Mouse (Mus musculus) embryo, embryonic 10.5 days (tissue): ENCODE measurements around the gene Macrod2.

Source experiments
- DNase-seq: peaks from one replicate; pipeline ENCODE4 v3.0.0-alpha.2; 2015; ENCODE audit warnings: low spot score

The Macrod2 gene

DNA sequence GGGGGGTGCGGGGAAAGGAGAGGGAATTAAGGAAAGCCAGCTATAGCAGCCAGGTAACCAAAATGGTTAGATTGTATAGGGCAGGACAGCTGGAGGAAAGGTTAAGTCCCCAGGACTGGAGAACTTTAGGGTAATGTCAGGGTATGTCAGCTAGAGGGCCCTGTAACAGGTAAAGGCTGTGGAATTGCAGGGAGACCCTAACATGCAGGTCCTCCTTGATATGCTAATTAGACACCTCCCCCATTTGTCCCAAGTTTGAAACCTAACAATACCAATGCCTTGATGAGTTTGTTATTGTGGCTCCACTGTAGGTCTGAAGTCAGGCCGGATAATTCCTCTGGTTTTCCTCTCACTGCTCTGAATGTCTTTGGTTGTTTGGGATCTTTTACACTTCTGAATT, 1948.9 kb downstream of the Macrod2 start:
- DNase-seq: no peak

DNA sequence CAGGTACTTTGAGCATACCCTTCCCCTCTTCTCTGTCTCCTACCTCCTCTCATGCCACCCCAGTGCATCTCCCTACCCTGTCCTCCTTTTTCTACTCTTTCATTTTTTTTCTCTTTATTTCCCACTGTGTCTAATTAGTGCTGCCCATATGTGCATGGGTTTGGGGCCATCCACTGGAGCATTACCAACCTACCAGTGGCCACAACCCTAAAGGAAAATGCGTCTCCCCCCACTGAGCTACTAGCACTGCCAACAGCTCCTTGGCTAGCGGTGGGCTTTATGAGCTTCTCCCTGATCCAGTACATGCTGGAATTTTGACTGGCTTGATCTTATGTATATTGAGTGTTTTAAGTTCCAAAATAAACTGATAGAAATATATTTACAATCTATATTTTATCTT, 1949.6 kb downstream of the Macrod2 start:
- no peak for DNase-seq

DNA sequence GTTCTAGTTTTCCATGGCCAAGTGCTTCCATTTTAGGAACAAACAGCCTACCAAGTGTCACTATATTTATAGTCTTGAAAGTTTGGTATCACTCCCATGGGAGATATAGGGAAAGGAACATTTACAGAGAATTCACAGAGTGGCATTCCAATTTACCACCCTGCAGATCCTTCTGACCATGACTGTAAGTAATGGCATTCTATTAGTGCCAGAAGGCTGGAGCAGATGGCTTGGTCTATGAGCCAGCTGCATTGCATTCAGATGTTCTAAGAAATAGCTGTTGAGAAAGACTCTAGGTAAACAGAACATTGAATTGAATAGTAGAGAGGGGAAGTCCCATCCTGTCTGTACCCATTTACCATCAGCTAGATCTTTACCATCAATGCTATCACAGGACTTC, 1954.7 kb downstream of the Macrod2 start:
- DNase-seq: no peak

DNA sequence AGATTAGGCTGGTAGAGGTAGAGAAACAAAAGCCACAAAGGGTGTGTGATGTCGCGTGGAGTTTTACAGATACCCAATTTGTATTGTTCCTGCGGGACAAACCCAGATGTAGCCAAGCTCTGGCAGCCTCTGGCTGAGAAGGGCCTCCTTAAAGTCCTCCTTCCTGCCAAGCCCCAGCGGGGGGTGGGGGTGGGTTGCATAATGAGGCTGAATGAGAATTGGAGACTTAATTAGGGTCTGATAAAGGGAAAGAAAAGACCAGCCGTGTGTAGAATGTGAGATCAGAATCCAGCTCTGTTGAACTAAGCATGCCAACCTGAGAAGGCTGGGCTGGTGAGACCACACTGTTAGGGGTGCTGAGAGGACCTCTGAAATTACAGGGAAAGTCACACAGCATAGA, 1967.8 kb downstream of the Macrod2 start:
- DNase-seq: peak; percentile 51

DNA sequence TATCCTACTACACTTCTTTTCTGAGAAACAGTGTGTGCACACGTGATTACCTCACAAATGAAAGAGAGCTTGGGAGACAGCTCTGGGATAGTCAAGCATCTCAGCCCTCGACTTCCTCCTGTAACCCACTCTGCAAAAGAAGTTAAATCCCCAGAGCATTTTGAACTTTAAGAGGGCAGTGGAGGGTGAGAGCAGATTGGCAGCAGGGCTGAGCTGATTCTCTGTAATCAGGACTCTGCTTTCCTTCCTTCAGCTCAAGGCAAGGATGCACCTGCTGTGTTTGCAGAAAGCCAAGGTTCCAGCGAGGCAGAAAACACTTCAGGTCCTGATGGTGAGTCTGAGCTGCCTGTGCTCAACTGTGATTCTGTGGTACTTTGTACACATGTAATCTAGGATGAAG, 1978.9 kb downstream of the Macrod2 start:
- DNase-seq: no peak

DNA sequence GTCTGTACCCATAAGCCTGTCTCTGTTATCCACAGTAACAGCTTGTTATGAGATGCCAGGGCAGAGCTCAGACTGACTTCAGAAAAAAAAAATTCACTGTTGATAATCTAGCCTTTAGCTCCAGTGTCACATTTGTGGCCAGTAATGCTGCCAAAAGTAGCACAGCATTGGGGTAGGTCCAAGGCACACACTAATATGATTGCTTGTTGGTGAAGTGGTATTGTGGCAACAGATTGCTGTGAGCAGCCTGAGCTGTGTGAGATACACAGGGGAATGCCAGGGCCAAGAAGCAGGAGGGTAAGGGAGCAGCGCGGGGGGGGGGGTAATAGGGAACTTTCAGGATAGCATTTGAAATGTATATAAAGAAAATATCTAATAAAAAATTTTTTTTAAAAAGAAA, 1985.5 kb downstream of the Macrod2 start:
- DNase-seq: no peak

DNA sequence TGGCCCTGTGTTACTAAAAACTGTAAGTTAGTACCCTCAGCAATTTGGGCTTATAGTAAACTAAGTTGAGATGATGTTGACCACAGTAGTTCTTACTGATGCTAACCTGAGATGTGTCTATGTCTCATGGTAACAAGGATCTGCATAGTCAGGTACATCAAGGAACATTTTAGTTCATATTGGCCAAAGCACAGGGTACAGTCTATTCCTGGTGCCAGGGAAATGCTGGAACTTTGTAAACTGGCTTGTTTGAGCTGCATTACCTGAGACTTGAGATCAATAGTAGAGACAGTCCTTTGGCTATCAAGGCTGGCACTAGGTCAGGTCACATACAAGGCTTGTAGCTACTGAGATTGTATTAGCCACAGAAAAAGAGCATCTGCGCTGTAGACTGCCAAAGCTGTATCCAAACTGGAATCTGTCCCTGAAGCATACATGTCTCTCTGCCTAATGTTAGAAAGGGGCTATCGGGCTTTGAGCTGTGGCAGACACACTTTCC, 1986.0 kb downstream of the Macrod2 start:
- DNase-seq: no peak

DNA sequence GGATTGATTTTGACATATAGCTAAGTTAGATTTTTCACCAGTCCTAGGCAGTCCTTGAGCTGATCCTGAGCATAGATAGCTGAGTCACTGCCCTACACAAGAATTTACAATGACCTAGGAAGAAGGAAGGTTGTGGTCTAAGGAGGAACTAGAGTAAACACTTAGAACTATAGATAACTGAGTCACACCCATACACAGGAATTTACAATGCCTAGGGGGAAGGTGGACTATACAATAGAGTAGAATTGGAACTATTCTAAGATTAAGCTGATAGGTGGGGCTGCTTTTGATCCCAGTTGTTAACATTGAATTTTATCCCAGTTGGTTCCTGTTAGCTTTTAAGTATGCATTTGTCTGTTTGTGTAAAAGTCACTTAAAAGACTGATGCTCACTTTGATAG, 1998.4 kb downstream of the Macrod2 start:
- no peak for DNase-seq

DNA sequence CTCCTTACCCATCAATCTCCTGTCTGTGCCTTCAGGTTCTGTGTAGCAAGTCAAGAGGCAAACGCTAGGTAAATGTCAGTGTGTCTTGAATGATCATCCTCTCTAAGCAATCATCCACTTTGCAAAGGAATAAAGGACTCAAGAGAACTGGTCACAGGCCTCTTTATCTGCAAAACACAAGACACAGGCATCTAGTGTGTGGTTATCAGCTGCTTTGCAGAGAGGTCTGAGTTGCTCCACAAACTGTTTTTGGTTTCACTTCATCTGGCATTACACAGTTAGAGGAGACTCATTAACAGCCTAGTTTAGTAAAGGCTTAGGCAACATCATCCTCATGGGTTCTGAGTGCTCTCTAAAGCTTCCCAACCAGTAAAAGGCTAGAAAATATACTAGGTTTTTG, 2004.4 kb downstream of the Macrod2 start:
- DNase-seq: no peak

DNA sequence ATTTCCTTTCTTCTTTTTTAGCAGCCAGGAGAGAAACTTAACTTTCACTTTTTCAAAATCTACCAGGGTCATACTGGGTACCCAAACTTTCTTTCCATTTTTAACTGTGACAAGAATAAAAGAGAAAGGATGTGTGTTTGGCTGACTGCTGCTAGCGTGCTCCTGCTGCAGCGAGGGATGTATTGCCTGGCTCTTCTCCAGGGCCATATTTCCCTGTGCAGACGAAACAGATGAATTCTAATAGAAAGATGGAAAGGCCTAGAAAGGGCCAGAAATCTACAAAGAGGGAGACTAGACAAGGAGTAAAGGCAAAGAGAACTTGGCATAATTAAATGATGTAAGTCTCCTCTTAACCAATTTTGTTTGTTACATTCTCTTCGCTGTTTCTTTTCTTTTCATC, 2005.7 kb downstream of the Macrod2 start:
- no peak for DNase-seq

DNA sequence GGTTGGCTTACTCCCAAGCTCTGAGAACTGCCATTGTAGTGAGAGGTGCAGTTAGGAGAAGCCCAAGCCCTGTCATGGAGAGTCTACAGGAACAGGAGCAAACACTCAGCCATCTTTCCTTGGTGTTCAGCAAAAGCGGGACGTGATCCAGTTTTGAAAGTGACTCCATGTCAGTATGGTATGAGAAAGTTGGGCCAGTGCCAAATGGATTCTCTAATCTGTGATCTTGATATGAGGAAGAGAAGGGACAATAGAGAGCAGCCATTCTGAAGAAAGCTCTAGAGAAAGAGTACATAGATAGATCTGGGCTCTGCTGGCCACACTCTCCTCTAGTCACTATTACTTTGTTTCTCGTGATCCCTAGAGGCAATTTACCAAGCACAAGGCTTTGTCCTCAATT, 2006.2 kb downstream of the Macrod2 start:
- no peak for DNase-seq

DNA sequence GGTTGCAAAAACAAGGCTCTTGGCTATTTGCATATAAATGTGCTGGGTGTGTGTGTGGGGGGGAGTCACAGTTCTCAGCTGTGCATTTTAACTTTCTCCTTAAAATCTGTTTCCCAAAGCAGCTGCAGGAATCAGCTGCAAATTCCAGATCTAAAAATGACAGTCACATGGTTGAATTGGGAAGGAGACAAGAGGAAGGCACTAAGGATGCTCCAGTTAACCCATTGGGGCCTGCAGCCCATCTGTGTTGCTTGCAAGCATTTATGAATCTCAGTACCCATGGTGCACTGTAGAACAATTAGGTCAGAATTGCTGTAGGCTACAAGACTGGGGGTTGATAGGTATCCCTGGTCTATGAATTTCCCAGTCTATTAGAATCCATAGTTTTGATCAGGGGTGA, 2008.3 kb downstream of the Macrod2 start:
- DNase-seq: no peak

DNA sequence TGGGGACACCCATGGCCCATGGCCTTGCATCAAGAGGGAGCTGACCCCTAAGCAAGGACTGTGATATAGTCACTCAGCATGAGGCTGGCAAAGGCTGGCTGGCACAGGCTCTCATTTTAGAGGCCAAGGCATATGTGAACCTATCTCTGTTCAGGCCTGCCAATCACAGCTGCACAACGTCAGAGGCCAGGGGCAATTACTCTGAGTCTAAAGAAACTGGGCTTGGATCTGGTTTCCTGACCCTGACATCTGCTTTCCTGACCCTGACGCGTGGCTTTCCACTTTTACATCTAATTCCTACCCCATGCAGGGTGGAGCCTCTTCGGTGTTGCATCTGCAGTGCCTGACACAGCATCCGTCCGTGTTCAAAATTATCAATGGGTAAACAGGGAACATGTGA, 2009.2 kb downstream of the Macrod2 start:
- DNase-seq: peak; percentile 63

DNA sequence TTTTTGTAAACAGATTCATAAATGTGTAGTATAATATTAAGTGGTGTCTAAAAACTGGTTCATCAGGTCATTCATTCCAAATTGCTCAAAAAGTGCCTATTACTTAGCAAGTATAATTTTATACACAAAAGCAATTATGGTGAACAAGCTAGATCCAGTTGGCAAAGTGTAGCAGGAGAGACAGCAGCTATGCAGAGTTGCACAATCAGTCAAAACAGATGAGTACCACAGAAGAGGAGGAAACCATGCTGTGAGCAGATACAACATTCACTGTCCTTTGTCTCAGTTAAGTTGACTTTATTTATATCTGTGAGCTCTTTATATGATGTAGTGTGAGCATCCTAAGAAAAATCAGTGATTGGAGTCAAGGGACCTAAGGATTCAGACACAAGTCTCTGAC, 2012.2 kb downstream of the Macrod2 start:
- DNase-seq: no peak

DNA sequence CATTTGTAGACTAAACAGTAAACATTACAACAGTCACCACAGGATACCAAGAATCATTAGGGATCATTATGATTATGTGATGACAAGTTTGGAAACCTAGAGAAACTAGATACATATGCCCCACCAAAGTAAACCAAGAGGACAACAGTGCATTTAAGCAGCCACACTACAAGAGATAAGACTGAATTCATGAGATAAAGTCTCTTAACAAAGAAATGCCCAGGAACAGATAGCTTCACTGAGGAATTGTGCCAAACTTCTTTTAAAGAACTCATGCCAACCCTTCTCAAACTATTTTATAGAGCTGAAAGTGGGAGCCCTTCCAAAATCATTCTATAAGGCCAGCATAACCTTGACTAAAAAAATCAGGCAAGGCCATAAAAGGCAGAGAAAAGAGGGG, 2015.0 kb downstream of the Macrod2 start:
- DNase-seq: no peak

DNA sequence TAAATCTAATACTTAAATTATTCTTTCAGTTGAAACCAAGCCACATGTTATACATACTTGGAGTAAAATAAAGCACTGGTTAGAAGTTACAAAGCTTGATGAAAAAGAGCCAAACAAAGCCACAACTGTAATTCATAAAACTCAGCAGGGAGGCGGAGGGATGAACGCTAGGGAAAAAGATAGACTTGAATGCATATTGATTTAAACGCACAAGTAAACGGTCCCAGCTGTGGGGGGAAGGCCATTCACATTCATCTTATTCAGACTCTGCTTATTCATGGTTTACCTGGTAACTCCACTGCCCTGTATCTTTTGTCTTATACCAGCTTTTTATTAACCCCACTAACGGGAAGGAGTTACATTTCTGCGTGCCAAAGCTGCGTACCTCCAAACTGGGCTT, 2038.0 kb downstream of the Macrod2 start:
- peak; percentile 34 for DNase-seq

DNA sequence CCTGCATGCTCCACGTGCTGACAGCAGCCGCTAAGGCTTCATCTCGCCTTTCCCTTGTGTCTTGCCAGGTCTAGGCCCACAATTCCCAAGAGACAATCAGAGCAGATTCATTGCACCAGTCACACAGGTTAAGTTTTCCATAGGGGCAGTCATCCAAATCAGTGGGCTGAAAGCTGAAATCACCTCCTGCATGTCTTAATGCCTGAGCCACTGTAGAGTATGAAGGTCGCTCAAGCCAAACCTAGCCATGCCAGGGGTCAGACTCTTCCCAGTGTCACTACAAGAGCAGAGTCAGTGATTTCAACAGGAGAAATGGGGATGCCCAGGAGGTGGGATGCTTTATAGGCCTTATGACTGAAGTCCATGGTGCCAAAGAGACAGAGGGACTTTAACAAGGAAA, 2039.6 kb downstream of the Macrod2 start:
- no peak for DNase-seq

DNA sequence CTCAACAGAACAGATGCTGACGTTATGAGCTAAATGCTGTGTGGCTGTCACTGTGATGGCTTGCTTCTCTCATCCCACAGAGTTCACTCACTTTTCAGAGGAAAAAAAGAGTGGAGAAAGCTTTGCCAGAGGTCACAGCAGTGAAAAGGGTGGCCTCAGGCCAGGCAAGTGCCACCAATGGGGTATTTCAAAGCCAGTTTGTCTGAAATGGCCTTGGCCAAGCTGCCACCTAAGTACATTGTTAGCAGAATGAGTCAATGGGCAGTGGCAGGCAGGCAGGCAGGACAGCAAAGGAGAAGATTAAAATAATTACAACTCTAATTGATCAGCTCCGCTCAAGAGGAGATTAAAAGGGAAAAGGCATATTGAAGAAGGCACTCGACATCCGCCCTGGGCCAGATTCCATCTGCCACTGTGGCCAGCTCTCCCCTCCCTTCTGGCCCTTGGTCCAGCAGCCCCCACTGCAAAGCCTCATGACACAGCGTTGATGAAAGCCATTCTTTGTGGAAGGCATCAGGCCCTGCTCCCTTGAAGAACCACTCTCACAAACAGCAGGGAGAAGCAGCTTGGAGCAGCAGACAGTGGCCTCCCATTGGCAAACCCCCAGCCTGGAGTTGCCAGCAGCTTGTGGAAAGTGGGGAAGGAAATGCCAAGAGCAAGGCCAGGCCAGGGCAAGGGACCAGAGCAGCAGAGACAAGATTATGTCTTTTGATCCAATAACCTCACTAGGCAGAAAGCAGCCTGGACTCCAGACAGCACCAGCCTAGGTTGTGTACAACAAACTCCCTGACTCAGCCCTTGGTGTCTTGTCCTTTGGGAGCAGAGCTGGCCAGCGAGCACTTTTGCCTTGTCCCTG, 2042.7 kb downstream of the Macrod2 start:
- DNase-seq: no peak
